Mouse (Mus musculus) small intestine, adult 2 months (tissue): ENCODE data around the gene Eya4.

Experiments used
- CTCF ChIP-seq: fragments of 200-500 bp; IDR thresholded peaks from 2 replicates; pipeline ENCODE4 v1.5.1; 2012; ENCODE audit warnings: low read depth, mild to moderate bottlenecking, control low read depth, inconsistent platforms, low read length, moderate library complexity, mixed read lengths; ENCODE audit not compliant: insufficient replicate concordance, insufficient read length; ENCODE audit errors: extremely low read depth
- POLR2A ChIP-seq: fragments of 200-500 bp; IDR thresholded peaks from 2 replicates; pipeline ENCODE4 v1.6.1; 2012; ENCODE audit warnings: low read depth, mild to moderate bottlenecking, control low read depth, inconsistent platforms, low read length, moderate library complexity

DNA sequence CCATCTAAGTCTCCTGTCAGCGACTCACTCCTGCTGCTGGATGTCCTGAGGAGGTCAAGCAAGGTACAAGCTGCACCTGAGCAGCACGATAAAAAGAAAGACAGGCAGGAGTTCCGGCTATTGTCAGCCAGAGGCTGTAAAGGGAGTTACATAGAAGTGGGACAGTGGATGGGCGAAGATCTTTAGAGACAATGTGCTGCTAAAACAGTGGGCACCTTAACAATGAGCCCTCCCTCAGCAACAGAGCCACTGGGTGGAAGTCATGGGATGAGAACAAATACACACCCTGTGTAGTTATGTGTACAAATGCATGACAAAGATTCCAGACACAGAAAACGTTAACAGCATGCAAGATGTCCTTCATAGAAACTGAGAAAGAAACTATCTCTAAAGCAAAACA, 152.3 kb downstream of the Eya4 start:
- TF ChIP-seq CTCF (no peak), POLR2A (no peak)
